Mouse (Mus musculus): ENCODE results near the gene Aqp1. TPM values are rescaled to one million over a fixed set of nuclear protein-coding genes. Genes with fewer than 3 reads are reported as not detected.

The Aqp1 gene
- polyA plus RNA-seq, 1 experiment from 2014 or later = 0.38 TPM

GRCm38 (mm10) chr6:55326299-55326698, 9.9 kb upstream of the Aqp1 start:
- Histone ChIP-seq H3K4me1 (ENCODE audit: control insufficient read depth, insufficient read depth, low read length) (no peaks in the 10 kb centered on the region), H3K4me3 (ENCODE audit: low read depth, low read length) (no peak overlapping the region), H3K27me3 (ENCODE audit: control insufficient read depth, insufficient read depth, low read length) (no peaks in the 10 kb centered on the region), H3K36me3 (ENCODE audit: control insufficient read depth, insufficient read depth, low read length) (no peaks in the 10 kb centered on the region), H3K4me2 (no peak overlapping the region), H3K9ac (ENCODE audit: low read length) (no peak overlapping the region), H3K27ac (ENCODE audit: low read depth, low read length) (no peak overlapping the region), H3K9me3 (ENCODE audit: control insufficient read depth, low read length) (no peaks in the 10 kb centered on the region)
- ATAC-seq (ENCODE audit: low FRiP score) (no peak), DNase-seq (ENCODE audit: low spot score, missing footprints) (no peak)
- 75% methylated on average over 4 of the region's 4 CpGs for WGBS

GRCm38 (mm10) chr6:55327326-55327725, 8.9 kb upstream of the Aqp1 start:
- no peaks in the 10 kb centered on the region for H3K4me1 ChIP-seq (ENCODE audit: control insufficient read depth, insufficient read depth, low read length)
- H3K4me2 ChIP-seq = no peak overlapping the region
- ATAC-seq (ENCODE audit: low FRiP score) (no peak), DNase-seq (ENCODE audit: low spot score, missing footprints) (no peak)
- H3K36me3 ChIP-seq (ENCODE audit: control insufficient read depth, insufficient read depth, low read length) = no peaks in the 10 kb centered on the region
- no peak overlapping the region for H3K9ac ChIP-seq (ENCODE audit: low read length)
- WGBS = 88% methylated on average over 13 of the region's 13 CpGs
- H3K4me3 ChIP-seq (ENCODE audit: low read depth, low read length) = no peak overlapping the region
- H3K9me3 ChIP-seq (ENCODE audit: control insufficient read depth, low read length) = no peaks in the 10 kb centered on the region
- no peak overlapping the region for H3K27ac ChIP-seq (ENCODE audit: low read depth, low read length)
- H3K27me3 ChIP-seq (ENCODE audit: control insufficient read depth, insufficient read depth, low read length) = no peaks in the 10 kb centered on the region

- WGBS = 86% methylated on average over 4 of the region's 4 CpGs
- no peak for ATAC-seq (ENCODE audit: low FRiP score)
These were observed 8.1 kb upstream of the Aqp1 start for GRCm38 (mm10) chr6:55328179-55328578.

GRCm38 (mm10) chr6:55331315-55331714, 4.9 kb upstream of the Aqp1 start:
- Histone ChIP-seq H3K27me3 (ENCODE audit: control insufficient read depth, insufficient read depth, low read length) (no peaks in the 10 kb centered on the region), H3K36me3 (ENCODE audit: control insufficient read depth, insufficient read depth, low read length) (no peaks in the 10 kb centered on the region), H3K4me2 (no peak overlapping the region), H3K9me3 (ENCODE audit: control insufficient read depth, low read length) (no peaks in the 10 kb centered on the region), H3K4me1 (ENCODE audit: control insufficient read depth, insufficient read depth, low read length) (no peaks in the 10 kb centered on the region), H3K9ac (ENCODE audit: low read length) (no peak overlapping the region), H3K27ac (ENCODE audit: low read depth, low read length) (no peak overlapping the region), H3K4me3 (ENCODE audit: low read depth, low read length) (no peak overlapping the region)
- 74% methylated on average over 6 of the region's 6 CpGs for WGBS
- ATAC-seq (ENCODE audit: low FRiP score) = no peak
- no peak for DNase-seq (ENCODE audit: low spot score, missing footprints)

More at GRCm38 (mm10) chr6:55328179-55328578, 8.1 kb upstream of the Aqp1 start:
- Histone ChIP-seq H3K27ac (ENCODE audit: low read depth, low read length) (no peak overlapping the region), H3K9ac (ENCODE audit: low read length) (no peak overlapping the region), H3K27me3 (ENCODE audit: control insufficient read depth, insufficient read depth, low read length) (no peaks in the 10 kb centered on the region), H3K36me3 (ENCODE audit: control insufficient read depth, insufficient read depth, low read length) (no peaks in the 10 kb centered on the region), H3K4me3 (ENCODE audit: low read depth, low read length) (no peak overlapping the region), H3K4me1 (ENCODE audit: control insufficient read depth, insufficient read depth, low read length) (no peaks in the 10 kb centered on the region), H3K9me3 (ENCODE audit: control insufficient read depth, low read length) (no peaks in the 10 kb centered on the region), H3K4me2 (no peak overlapping the region)
- no peak for DNase-seq (ENCODE audit: low spot score, missing footprints)

GRCm38 (mm10) chr6:55332100-55332772, 4.0 kb upstream of the Aqp1 start:
- H3K4me3 ChIP-seq (ENCODE audit: low read depth, low read length) = no peak overlapping the region
- no peak overlapping the region for H3K9ac ChIP-seq (ENCODE audit: low read length)
- WGBS = 52% methylated on average over 5 of the region's 5 CpGs
- no peaks in the 10 kb centered on the region for H3K9me3 ChIP-seq (ENCODE audit: control insufficient read depth, low read length)
- no peaks in the 10 kb centered on the region for H3K27me3 ChIP-seq (ENCODE audit: control insufficient read depth, insufficient read depth, low read length)
- no peak for DNase-seq (ENCODE audit: low spot score, missing footprints)
- no peak overlapping the region for H3K4me2 ChIP-seq
- no peak overlapping the region for H3K27ac ChIP-seq (ENCODE audit: low read depth, low read length)
- H3K4me1 ChIP-seq (ENCODE audit: control insufficient read depth, insufficient read depth, low read length) = no peaks in the 10 kb centered on the region
- no peak for ATAC-seq (ENCODE audit: low FRiP score)
- no peaks in the 10 kb centered on the region for H3K36me3 ChIP-seq (ENCODE audit: control insufficient read depth, insufficient read depth, low read length)

GRCm38 (mm10) chr6:55332773-55333109, 3.5 kb upstream of the Aqp1 start:
- DNase-seq (ENCODE audit: low spot score, missing footprints) (no peak), ATAC-seq (ENCODE audit: low FRiP score) (no peak)
- Histone ChIP-seq H3K27ac (ENCODE audit: low read depth, low read length) (no peak overlapping the region), H3K9ac (ENCODE audit: low read length) (no peak overlapping the region), H3K4me1 (ENCODE audit: control insufficient read depth, insufficient read depth, low read length) (no peaks in the 10 kb centered on the region), H3K4me3 (ENCODE audit: low read depth, low read length) (no peak overlapping the region), H3K27me3 (ENCODE audit: control insufficient read depth, insufficient read depth, low read length) (no peaks in the 10 kb centered on the region), H3K9me3 (ENCODE audit: control insufficient read depth, low read length) (no peaks in the 10 kb centered on the region), H3K4me2 (no peak overlapping the region), H3K36me3 (ENCODE audit: control insufficient read depth, insufficient read depth, low read length) (no peaks in the 10 kb centered on the region)
- WGBS = 90% methylated on average over 6 of the region's 6 CpGs

GRCm38 (mm10) chr6:55337242-55337641, 1.0 kb downstream of the Aqp1 start:
- Histone ChIP-seq H3K36me3 (ENCODE audit: control insufficient read depth, insufficient read depth, low read length) (no peaks in the 10 kb centered on the region), H3K4me1 (ENCODE audit: control insufficient read depth, insufficient read depth, low read length) (no peaks in the 10 kb centered on the region), H3K4me3 (ENCODE audit: low read depth, low read length) (no peak overlapping the region), H3K9me3 (ENCODE audit: control insufficient read depth, low read length) (no peaks in the 10 kb centered on the region), H3K27me3 (ENCODE audit: control insufficient read depth, insufficient read depth, low read length) (no peaks in the 10 kb centered on the region), H3K4me2 (no peak overlapping the region), H3K9ac (ENCODE audit: low read length) (no peak overlapping the region), H3K27ac (ENCODE audit: low read depth, low read length) (no peak overlapping the region)
- 85% methylated on average over 5 of the region's 5 CpGs for WGBS
- no peak for ATAC-seq (ENCODE audit: low FRiP score)
- no peak for DNase-seq (ENCODE audit: low spot score, missing footprints)

- H3K27ac ChIP-seq (ENCODE audit: low read depth, low read length) = no peak overlapping the region
- no peaks in the 10 kb centered on the region for H3K9me3 ChIP-seq (ENCODE audit: control insufficient read depth, low read length)
- no peaks in the 10 kb centered on the region for H3K27me3 ChIP-seq (ENCODE audit: control insufficient read depth, insufficient read depth, low read length)
- 61% methylated on average over 6 of the region's 6 CpGs for WGBS
- H3K9ac ChIP-seq (ENCODE audit: low read length) = no peak overlapping the region
- H3K4me3 ChIP-seq (ENCODE audit: low read depth, low read length) = no peak overlapping the region
- DNase-seq (ENCODE audit: low spot score, missing footprints) (no peak), ATAC-seq (ENCODE audit: low FRiP score) (no peak; the same call in 1 of the 2 replicates)
- H3K36me3 ChIP-seq (ENCODE audit: control insufficient read depth, insufficient read depth, low read length) = no peaks in the 10 kb centered on the region
- no peaks in the 10 kb centered on the region for H3K4me1 ChIP-seq (ENCODE audit: control insufficient read depth, insufficient read depth, low read length)
- H3K4me2 ChIP-seq = no peak overlapping the region
These were observed 1.8 kb downstream of the Aqp1 start for GRCm38 (mm10) chr6:55338077-55338476.

GRCm38 (mm10) chr6:55338934-55339825, 2.9 kb downstream of the Aqp1 start:
- Histone ChIP-seq H3K27ac (ENCODE audit: low read depth, low read length) (no peak overlapping the region), H3K9ac (ENCODE audit: low read length) (no peak overlapping the region), H3K4me2 (no peak overlapping the region), H3K4me3 (ENCODE audit: low read depth, low read length) (no peak overlapping the region), H3K36me3 (ENCODE audit: control insufficient read depth, insufficient read depth, low read length) (no peaks in the 10 kb centered on the region), H3K4me1 (ENCODE audit: control insufficient read depth, insufficient read depth, low read length) (no peaks in the 10 kb centered on the region), H3K9me3 (ENCODE audit: control insufficient read depth, low read length) (no peaks in the 10 kb centered on the region), H3K27me3 (ENCODE audit: control insufficient read depth, insufficient read depth, low read length) (no peaks in the 10 kb centered on the region)
- DNase-seq (ENCODE audit: low spot score, missing footprints) (no peak), ATAC-seq (ENCODE audit: low FRiP score) (no peak)
- 78% methylated on average over 9 of the region's 9 CpGs for WGBS
